Mouse (Mus musculus) liver, postnatal 0 days (tissue): ENCODE measurements around the gene Fip1l1. TPM values are rescaled to one million over a fixed set of nuclear protein-coding genes. Genes with fewer than 3 reads are reported as not detected.

Experiments used
- ATAC-seq: fragments of 200-750 bp; cut with Nextera tagmentation; 2 replicates; pipeline ENCODE4 v1.8.0; 2017; ENCODE audit warnings: mild to moderate bottlenecking, moderate library complexity
- DNase-seq: peaks from one replicate; pipeline ENCODE4 v3.0.0-alpha.2; 2016
- H3K27ac ChIP-seq: fragments of 300-500 bp; sonication (generic); 2 replicates; pipeline ENCODE4 v1.5.1; 2014; ENCODE audit warnings: antibody characterized with exemption, moderate library complexity, mild to moderate bottlenecking, low read depth
- H3K27me3 ChIP-seq: fragments of 300-500 bp; sonication (generic); 2 replicates; pipeline ENCODE4 v1.6.1; 2014; ENCODE audit warnings: low read length, control low read depth, mixed read lengths; ENCODE audit not compliant: insufficient read depth
- H3K36me3 ChIP-seq: fragments of 300-500 bp; sonication (generic); replicated peaks from 2 replicates; pipeline ENCODE4 v1.6.1; 2014; ENCODE audit warnings: mild to moderate bottlenecking, control low read depth, low read length, moderate library complexity, mixed read lengths; ENCODE audit not compliant: insufficient read depth
- H3K4me1 ChIP-seq: fragments of 300-500 bp; sonication (generic); 2 replicates; pipeline ENCODE4 v1.6.1; 2014; ENCODE audit warnings: antibody characterized with exemption, mild to moderate bottlenecking, control low read depth; ENCODE audit not compliant: insufficient read depth
- H3K4me2 ChIP-seq: fragments of 300-500 bp; sonication (generic); 2 replicates; pipeline ENCODE4 v1.6.1; 2014; ENCODE audit warnings: low read depth, mild to moderate bottlenecking, low read length, moderate library complexity, mixed read lengths
- H3K4me3 ChIP-seq: fragments of 300-500 bp; sonication (generic); 2 replicates; pipeline ENCODE4 v1.5.1; 2014; ENCODE audit warnings: low read depth, low read length
- H3K9ac ChIP-seq: fragments of 300-500 bp; sonication (generic); replicated peaks from 2 replicates; pipeline ENCODE4 v1.6.1; 2014; ENCODE audit warnings: mild to moderate bottlenecking, moderate library complexity
- H3K9me3 ChIP-seq: fragments of 300-500 bp; sonication (generic); 2 replicates; pipeline ENCODE4 v1.6.1; 2016; ENCODE audit warnings: mild to moderate bottlenecking, control low read depth, low read length, mixed read lengths
- CTCF ChIP-seq: sonication (generic); IDR thresholded peaks from 2 replicates; pipeline ENCODE4 v1.5.1; 2016; ENCODE audit warnings: antibody characterized with exemption, low read depth
- EP300 ChIP-seq: IDR thresholded peaks from 2 replicates; pipeline ENCODE4 v1.6.1; 2016; ENCODE audit warnings: antibody characterized with exemption, low read depth, mild to moderate bottlenecking
- WGBS: fragments of 180-500 bp; shearing (Covaris S2); extraction: QIAGEN DNeasy Blood & Tissue Kit; methylation state at CpG from one replicate; pipeline ENCODE4 v1.1.7; 2014; ENCODE audit not compliant: insufficient replicate concordance; 5-methylcytosine and 5-hydroxymethylcytosine counted together
- polyA plus RNA-seq: library from polyadenylated mRNA; unstranded; fragments of >200 nt; fragmentation: Nextera tagmentation; extraction: Ambion mirVana; gene quantifications from 2 replicates; pipeline ENCODE4 v1.2.1, GENCODE M21; 2015

Gene Fip1l1
- polyA plus RNA-seq, 1 experiment from 2014 or later: 29.1 TPM

DNA sequence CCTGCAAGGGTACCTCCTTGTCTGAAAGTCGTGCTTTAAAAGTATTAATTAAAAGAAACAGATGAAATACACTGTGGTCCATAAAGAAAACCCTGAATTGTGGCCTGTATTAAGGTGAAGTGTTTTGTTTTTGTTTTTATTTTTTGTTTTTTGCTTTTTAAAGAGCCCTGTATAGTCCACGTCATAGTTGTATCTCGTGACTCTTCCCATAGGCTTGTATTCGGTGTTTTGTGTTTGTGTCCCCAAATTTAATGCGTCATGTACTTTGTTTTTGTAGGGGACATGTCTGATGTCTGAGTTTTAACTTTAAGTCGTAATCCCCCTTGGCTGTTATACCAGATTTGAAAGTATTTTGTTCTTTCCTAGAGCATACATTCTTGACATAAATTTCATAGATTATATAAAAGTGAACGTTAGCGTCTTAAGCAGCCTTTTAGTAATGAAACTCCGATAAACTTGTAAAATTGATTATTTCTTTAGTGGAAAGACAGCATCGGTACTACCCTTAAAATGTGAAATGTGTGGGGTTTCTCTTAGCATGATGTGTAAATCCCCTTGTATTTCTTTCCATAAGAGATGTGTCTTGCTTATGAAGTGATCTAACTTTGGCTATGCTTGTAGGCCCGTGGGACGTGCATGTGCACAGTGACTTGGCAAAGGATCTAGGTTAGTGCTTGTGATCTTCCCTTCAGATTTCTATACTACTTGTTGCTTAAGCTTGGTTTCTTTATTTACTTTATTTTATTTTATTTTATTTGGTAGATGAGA lies 1.1 kb downstream of the Fip1l1 start:
- no peak for ATAC-seq
- DNase-seq: no peak
- Histone ChIP-seq H3K27me3 (no peaks in the 10 kb centered on the region), H3K9ac (peak overlapping the region; percentile 94), H3K36me3 (peaks cover 25% of the 10 kb centered on the region), H3K4me3 (peak overlapping the region; percentile 86), H3K4me1 (peaks cover 19% of the 10 kb centered on the region), H3K27ac (peak overlapping the region; percentile 98), H3K9me3 (no peaks in the 10 kb centered on the region), H3K4me2 (peak overlapping the region; percentile 85)
- no peak for TF ChIP-seq EP300
- TF ChIP-seq CTCF: no peak
- WGBS: 38% methylated on average over 12 of the region's 12 CpGs

DNA sequence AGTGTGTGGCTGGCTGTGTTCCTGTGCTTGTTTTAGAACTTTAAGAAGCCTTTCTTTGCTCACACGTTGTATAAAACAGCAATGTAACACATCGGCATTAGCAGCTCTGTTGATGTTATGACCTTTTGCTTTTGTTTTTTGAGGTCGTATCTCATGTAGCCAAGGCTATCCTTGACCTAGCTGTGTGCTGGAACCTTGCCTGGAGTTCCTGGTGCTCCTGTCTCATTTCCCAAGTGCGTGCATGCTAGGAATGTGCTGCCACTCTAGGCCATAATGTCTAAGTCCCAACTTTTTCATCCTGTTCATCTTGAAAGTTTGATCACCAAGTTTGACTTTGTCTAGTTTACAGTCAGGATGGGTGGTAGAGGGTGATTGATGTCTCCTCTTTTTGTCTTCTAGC lies 10.4 kb downstream of the Fip1l1 start:
- Histone ChIP-seq H3K9ac (no peak overlapping the region), H3K4me2 (no peak overlapping the region), H3K4me1 (0 out of 2 replicates have a peak, but pooled peaks cover 3% of the 10 kb centered on the region), H3K4me3 (no peak overlapping the region), H3K36me3 (peaks cover 60% of the 10 kb centered on the region), H3K9me3 (no peaks in the 10 kb centered on the region), H3K27me3 (no peaks in the 10 kb centered on the region), H3K27ac (no peak overlapping the region)
- ATAC-seq (no peak), DNase-seq (no peak)
- 87% methylated on average over 4 of the region's 4 CpGs for WGBS
- TF ChIP-seq CTCF (no peak), EP300 (no peak)

DNA sequence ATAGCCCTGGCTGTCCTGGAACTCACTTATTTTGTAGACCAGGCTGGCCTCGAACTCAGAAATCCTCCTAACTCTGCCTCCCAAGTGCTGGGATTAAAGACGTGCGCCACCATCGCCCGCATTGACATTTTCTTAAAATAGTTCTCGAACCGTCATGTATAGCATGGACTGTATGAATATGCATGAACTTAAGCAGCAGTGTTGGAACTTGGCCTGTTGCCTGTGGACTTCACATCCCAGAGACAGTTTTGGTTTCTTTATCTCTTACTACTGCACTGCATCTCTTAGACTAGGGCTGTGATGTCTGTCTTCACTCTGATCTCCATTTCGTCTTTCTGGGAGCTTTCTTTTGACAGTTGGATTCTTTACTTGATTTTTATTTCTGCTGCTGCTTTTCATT lies 14.3 kb downstream of the Fip1l1 start:
- WGBS: 87% methylated on average over 8 of the region's 8 CpGs
- H3K9ac ChIP-seq: no peak overlapping the region

DNA sequence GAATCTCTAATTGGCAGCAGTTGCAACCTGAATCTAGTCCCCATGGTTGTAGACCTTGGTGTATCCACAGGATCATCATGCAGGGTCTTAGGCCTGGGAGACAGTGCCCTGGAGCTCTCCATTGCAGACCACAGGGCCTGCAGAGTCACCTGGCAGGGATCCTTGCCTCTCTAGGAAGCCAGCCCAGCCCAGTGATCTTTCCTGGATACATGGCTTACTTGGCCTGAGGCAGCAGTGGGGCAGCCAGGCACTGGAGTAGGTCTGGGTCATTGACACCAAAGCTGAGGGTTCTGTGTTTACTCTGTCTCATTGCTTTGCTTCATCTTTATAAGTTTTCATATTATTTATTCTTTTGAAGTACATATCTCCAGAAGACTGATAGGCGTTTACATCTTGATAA lies 25.9 kb downstream of the Fip1l1 start:
- no peak overlapping the region for H3K9ac ChIP-seq
- H3K9me3 ChIP-seq: no peaks in the 10 kb centered on the region
- DNase-seq: no peak
- no peaks in the 10 kb centered on the region for H3K4me1 ChIP-seq
- no peak overlapping the region for H3K4me2 ChIP-seq
- H3K27me3 ChIP-seq: no peaks in the 10 kb centered on the region
- no peak for ATAC-seq
- WGBS: 78% methylated on average over 1 of the region's 1 CpGs
- no peak overlapping the region for H3K4me3 ChIP-seq
- no peak overlapping the region for H3K27ac ChIP-seq
- TF ChIP-seq EP300 (no peak), CTCF (no peak)
- H3K36me3 ChIP-seq: peaks cover 62% of the 10 kb centered on the region

More for the DNA sequence above, 14.3 kb downstream of the Fip1l1 start:
- ATAC-seq (no peak), DNase-seq (no peak)
- Histone ChIP-seq H3K9me3 (no peaks in the 10 kb centered on the region), H3K4me1 (no peaks in the 10 kb centered on the region), H3K27me3 (no peaks in the 10 kb centered on the region), H3K4me2 (no peak overlapping the region), H3K36me3 (peaks cover 61% of the 10 kb centered on the region), H3K27ac (no peak overlapping the region), H3K4me3 (no peak overlapping the region)
- no peak for TF ChIP-seq CTCF
- no peak for TF ChIP-seq EP300

DNA sequence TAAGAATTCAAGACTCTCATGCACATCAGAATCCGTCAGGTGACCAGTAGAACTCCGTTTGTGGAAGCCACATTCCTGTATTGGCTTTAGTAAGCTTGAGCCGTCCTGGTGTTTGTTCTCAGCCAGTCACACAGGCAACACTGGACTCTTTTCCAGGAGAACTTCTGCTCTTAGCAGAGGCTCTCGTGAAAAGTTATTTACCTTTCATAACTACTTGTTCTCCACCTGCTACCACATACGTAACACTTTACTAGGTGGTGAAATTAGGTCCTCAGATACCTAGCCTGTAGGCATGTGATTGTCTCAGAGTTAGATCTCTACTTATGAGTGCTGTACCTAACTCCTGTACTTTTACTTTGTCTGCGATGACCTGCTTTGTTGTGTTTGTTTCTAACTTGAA lies 36.5 kb downstream of the Fip1l1 start:
- no peaks in the 10 kb centered on the region for H3K27me3 ChIP-seq
- no peak overlapping the region for H3K4me3 ChIP-seq
- no peaks in the 10 kb centered on the region for H3K4me1 ChIP-seq
- TF ChIP-seq EP300 (no peak), CTCF (no peak)
- H3K4me2 ChIP-seq: no peak overlapping the region
- WGBS: 81% methylated on average over 6 of the region's 6 CpGs
- ATAC-seq (no peak), DNase-seq (no peak)
- H3K27ac ChIP-seq: no peak overlapping the region
- no peaks in the 10 kb centered on the region for H3K9me3 ChIP-seq
- H3K9ac ChIP-seq: no peak overlapping the region
- peaks cover 37% of the 10 kb centered on the region for H3K36me3 ChIP-seq

DNA sequence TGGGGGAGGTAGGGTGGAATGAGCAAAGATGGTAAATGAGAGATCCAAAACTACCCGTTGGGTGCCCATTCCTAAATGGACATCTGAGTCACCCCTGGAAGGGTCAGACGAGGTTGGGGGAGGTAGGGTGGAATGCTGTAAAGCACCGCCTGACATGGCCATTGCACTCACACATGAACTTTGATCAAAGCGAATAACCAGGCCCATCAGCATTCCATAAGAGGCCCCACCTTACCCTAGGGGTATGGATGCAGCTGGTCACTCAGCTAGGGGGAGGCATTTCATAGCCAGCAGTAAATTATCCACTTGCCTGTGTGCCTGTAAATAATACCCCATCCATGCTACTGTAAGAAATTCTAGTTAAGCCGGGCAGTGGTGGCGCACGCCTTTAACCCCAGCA lies 53.9 kb downstream of the Fip1l1 start:
- Histone ChIP-seq H3K4me3 (no peak overlapping the region), H3K36me3 (peaks cover 77% of the 10 kb centered on the region)
- 94% methylated on average over 7 of the region's 7 CpGs for WGBS

More for the DNA sequence above, 53.9 kb downstream of the Fip1l1 start:
- Histone ChIP-seq H3K27me3 (no peaks in the 10 kb centered on the region), H3K4me2 (no peak overlapping the region), H3K4me1 (no peaks in the 10 kb centered on the region), H3K9ac (no peak overlapping the region), H3K9me3 (no peaks in the 10 kb centered on the region), H3K27ac (no peak overlapping the region)
- DNase-seq: no peak
- TF ChIP-seq EP300: no peak
- TF ChIP-seq CTCF: no peak
- ATAC-seq: no peak
